Mouse (Mus musculus) natural killer cell, adult 2 months (primary cell): ENCODE measurements at regions not wholly inside any gene's neighbourhood (a gene's known extent, or its start where the extent isn't known, plus 50 kb on each side); places are given as distances from the start of the nearest gene placed in this dataset.
A peak's percentile ranks its signal among the peaks of the same experiment; 100 is the strongest.

Experiments
- DNase-seq, 2 experiments: peaks; one replicate each; pipeline ENCODE4 v3.0.0; 2022; ENCODE audit warnings: low spot score in 2 of 2

GRCm38 (mm10) chr1:92776353-92776752 is 55.1 kb upstream of the Gpc1 start:
- DNase-seq, result no peak

GRCm38 (mm10) chr1:92775908-92776307 is 55.5 kb upstream of the Gpc1 start:
- DNase-seq, result no peak

- peak; percentile 6 to 44 for DNase-seq
Measured at GRCm38 (mm10) chr1:92774743-92775692, 56.4 kb upstream of the Gpc1 start.

DNA sequence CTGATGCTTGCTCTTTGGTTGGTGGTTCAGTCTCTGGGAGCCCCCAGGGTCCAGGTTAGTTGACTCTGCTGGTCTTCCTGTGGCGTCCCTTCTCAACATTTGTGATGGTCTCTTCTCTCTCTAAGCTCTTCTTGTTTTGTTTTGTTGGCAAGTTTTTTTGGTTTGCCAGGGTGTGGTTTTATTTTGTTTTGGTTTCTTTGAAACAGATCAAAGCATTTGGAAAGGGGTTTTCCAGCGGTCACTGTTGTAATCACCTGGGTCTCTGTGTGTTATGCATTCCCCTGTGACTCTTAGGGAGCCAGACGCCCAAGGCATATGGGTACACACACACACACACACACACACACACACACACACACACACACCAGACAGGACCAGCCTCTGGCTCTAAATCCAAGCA is 57.4 kb upstream of the Gpc1 start:
- peak; percentile 26 to 57 for DNase-seq

DNA sequence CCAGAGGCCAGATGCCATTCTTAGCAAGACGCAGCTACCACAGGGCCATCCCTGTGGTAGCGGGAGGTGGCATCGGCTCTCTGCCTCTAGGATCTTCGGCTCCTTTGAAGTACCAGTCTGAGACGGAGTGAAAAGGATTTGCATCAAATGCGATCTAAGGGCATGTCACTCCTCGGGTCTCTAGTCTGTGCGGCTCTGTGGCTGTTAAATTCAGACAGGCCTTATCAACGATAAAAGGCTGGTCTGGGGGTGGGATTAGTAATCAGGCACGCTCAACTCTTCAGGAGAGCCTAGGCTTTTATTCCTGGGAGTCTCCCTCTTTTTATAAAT is 58.7 kb upstream of the Gpc1 start:
- DNase-seq, result no peak

DNA sequence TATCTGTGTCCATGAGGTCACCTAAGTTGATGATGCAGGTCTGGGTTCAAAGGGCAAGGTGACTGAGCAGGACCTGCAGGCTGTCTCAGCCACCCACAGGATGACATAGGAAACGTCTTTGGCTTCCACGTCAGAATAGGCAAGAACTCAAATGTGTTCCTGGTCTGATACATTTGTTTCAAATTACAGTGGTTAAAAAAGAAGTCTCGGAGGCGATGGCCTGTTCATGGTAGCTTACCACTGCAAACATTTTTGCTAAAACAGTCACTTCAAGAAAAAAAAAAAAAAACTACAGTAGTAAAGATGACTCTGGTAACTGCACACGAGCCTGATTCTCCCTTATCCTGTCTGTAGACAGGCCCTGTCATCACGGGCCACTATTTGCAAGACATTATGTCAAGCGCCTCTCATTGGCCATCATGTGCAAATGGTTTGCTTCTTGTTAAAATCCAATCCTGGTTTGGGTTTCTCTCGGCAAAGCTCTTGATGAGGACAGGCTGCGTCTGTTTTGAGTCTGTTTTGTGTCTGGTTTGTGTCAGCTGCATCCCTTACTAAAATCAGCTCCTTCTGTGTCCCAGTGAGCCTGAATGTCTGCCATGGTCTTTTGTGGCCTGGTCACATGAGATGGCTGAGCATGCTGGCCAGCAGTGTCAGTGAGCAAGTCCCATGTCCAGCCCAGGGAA is 59.2 kb upstream of the Gpc1 start:
- DNase-seq, result no peak

DNA sequence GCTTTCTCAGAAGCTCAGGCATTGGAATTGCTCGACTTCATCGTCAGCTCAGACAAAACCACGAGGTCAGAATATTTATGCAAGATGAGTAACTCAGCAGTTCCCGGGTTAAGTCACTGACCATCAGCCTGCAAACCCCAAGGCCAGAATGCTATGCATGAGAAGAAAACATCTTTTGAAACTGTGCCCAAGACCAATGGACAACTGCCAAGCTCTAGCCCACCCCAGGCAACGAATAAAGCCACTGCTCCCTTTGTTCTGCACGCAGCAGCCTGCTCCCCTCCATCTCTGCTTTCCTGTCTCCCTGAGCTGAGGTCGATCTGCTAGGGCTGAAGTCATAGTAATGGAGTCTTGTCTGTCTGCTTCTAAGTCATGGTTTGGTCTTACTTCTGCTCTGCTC is 61.7 kb upstream of the Gpc1 start:
- DNase-seq, result no peak

GRCm38 (mm10) chr1:92769156-92769555 is 62.3 kb upstream of the Gpc1 start:
- no peak for DNase-seq

- no peak for DNase-seq
Measured at GRCm38 (mm10) chr1:92766496-92766895, 64.9 kb upstream of the Gpc1 start.

DNA sequence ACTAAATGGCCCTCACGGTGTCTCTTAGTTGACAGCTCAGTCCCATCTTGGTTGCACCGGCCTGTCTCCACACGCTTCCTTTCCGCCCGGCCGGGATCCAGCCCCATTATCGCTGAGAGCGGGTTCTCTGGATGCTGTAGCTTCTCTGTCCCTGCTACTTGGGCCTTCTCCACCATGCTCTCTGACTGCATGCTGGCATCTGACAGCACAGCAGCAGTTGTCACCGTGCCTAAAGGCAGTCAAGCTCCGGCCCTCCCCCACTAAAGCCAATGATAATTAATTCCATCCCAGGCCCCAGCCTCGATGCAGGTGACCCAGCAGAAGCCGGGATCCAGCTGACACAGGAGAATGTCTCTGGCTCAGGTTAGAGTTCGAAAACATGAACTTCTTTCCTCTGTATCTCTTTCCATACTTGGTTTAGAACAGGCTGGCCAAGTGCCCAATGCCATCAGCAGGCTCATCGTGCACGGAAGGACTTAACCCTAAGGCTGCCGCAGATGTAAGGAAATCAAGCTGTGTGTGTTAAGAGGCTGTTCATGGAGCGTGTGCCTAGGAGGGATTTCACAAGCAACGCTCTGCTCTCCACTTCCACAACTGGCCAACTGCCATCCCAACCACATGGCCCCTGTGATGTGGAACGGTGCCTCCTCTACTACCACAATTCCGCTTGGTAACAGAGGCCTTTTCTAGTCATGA is 76.5 kb upstream of the Gpc1 start:
- DNase-seq, result no peak

GRCm38 (mm10) chr1:92751700-92752136 is 79.7 kb upstream of the Gpc1 start:
- no peak for DNase-seq

DNA sequence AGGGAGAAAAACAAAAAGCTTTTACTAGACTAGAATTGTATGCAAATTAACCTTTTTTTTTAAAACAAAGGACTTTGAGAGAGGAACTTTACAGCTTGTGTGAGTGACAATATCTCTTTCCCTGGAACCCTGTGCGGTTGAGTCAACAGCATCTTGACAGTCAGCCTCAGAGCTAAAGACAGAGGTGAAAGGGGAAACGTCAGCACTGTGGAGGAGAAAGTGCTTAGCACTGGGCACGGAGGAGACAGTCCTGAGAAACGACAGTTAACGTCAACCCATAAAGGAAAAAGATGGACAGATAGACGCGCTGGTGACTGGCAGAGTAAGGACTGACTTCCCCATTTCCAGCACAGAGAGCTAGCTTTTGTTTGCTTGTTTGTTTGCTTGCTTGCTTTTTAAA is 82.0 kb upstream of the Gpc1 start:
- no peak for DNase-seq

GRCm38 (mm10) chr1:92745284-92745683 is 86.2 kb upstream of the Gpc1 start:
- no peak for DNase-seq

GRCm38 (mm10) chr1:92744528-92745241 is 86.8 kb upstream of the Gpc1 start:
- no peak for DNase-seq

DNA sequence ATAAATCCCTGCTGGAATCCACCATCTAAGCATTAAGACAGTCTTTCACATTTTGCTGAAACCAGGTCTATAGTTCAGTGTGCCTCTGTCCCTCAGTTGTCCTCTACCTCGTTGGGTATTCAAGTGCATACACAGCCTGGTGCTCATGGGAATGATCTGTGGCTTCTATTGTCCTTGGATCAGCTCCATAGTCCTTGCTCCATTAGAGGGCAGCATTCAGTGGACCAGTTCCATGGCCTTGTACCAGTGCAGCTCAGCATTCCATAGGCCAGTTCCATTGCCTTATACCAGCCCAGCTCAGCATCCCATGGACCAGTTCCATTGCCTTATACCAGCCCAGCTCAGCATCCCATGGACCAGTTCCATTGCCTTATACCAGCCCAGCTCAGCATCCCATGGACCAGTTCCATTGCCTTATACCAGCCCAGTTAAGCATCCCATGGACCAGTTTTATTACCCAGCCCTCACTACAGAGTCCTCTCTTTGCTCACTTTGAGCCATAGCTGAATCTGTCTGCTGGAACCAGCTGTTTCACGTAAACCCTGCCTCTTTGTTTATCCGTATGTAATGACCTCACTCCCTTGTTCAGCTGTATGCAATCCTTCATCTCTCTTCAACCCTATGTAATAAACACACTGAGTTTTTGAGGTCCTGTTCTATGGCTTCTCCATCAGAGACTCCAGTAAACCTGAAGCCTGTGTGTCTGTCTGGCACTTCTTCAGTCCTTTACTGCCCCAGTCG is 88.4 kb upstream of the Gpc1 start:
- no peak for DNase-seq

DNA sequence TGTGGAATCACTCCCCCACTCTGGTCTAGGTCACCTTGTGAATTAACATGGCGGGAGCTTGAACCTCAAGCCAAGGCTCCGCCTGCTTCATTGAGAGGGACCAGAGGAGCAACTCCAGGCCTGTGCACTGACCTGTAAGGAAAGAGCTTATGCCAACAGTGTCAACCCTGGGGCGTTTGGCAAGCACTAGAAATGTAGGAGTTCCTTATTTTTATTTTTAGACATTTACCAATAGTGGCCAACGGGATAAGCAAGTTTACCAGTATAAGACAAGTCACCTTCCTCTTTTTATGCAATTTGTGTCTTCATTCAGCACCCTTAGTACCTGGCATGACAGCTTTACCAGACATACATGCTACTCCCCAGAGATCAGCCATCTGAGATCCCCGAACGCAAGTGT is 89.1 kb upstream of the Gpc1 start:
- no peak for DNase-seq

DNA sequence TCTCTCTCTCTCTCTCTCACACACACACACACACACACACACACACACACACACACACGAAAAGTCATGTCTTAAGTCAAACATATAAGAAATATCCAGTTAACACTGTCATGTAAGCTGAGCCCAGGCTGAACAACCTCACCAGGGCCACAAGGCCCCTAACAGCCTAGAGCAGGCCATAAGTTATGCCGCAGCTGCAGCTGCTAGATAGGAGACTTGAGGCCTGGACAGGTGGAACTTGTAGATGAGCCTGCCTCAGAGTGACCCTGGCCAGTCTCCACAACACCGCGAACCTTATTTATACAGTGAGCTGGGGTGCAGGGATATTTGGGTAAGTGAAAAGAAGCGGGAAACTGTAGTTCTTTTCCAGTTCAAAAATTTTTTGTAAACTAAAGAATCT is 90.4 kb upstream of the Gpc1 start:
- no peak for DNase-seq

GRCm38 (mm10) chr1:92737600-92738197 is 89.1 kb upstream of the Otos start:
- no peak for DNase-seq

DNA sequence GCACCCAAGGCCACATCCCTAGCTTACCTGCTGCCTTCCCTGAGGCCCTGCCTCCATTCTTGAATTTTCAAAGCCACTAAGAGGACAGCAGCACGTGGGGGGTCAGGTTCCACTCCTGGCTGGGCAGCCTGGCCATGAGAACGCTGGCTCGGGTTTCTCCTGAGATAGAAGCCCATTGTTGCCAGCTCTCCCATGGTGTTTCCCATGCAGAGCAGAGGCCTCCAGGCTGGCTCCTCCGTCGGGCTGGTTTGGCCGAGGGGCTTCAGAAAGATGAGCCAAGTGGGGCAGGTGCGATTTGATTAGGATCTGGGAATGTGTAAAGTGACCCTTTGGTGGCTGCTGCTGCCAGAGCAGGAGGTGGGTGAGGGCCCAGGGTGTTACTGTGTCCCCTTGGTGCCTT is 87.8 kb upstream of the Otos start:
- DNase-seq, result no peak

DNA sequence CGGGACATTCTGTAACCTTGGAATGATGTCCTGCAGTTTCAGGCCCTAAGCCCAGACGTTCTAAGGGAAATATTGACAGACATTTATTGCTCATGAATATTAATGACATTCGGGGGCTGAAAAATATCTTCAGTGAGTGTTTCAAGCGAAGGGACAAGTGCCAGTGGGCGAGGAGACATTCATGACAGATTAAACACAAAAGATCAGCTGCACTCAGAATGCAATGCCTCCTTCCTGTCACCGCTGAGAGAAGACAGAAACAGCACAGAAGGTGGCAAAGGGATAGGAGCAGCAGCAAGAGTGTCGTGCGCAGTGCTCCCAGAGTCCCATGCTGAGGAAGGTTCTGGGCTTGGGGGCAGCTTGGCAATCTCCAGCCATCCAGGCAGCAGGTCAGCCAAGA is 85.1 kb upstream of the Otos start:
- DNase-seq, result no peak
